Mouse (Mus musculus): ENCODE results near the gene Ptrh1.

- no peak for TF ChIP-seq MAX (IDR thresholded peaks at IDR 0.05)
- no peak for TF ChIP-seq CTCF (IDR thresholded peaks at IDR 0.05; ENCODE audit: control insufficient read depth, insufficient read depth, insufficient read length)
- TF ChIP-seq CEBPB (IDR thresholded peaks at IDR 0.05; ENCODE audit: low read depth), result no peak
These were observed 42.6 kb downstream of the Ptrh1 start for GRCm38 (mm10) chr2:32818208-32818607.
